Mouse (Mus musculus) heart, postnatal 36 days (tissue): Measurements from ENCODE around the gene Trim47. TPM values are rescaled to one million over a fixed set of nuclear protein-coding genes. Genes with fewer than 3 reads are reported as not detected.

Experiments
- DNase-seq, 2 experiments: peaks; one replicate each; pipeline ENCODE4 v3.0.0; 2021 to 2022
- intact Hi-C: fragments of 180-260 bp; cut with DNase I; formaldehyde crosslinking; loops from one replicate; pipeline ENCODE4 v1.15.1; 2025
- total RNA-seq, 2 experiments: library from RNA; stranded (reverse); gene quantifications; 2 replicates each; pipeline ENCODE4 v1.2.3; 2021

Gene Trim47
- 10 to 100 TPM; 25.2 to 34.2 TPM for total RNA-seq

DNA sequence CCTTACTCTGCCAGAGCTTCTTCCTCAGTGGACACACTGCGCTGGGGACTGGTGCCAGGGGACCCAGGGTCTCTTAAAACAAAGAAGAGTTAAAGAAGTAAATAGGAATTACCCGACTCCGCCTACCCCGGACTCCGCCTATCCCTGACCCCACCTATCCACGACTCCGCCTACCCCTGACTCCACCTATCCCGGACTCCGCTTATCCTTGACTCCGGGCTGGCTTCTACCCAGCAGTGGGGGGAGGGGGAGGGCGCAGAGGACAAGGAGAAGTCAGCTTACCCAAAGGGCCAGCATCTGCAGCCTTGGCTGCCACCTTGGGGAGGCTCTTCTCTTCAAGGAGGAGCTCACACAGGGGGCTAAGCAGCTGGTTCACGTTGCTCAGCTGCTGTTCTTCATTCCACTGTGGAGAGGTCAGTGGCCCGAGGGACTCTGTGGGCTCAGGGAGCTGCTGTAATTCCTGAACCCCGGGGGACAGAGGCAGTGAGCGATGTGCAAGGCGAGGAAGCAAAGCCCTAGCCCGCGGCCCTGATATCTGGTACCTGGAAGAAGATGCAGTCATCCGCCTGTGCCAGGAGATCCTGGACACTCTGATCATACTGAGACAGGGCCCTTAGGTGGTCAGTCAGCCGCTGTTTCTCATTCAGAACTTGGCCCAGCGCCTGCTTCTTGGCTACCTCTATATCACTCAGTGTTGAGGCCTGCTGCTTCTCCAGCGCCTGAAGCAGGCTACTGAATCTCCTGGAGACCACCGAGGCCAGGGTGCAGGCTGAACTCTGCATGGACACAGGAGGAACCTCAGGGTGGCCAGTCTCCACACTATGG, at the start of gene Trim47:
Gene Trim47 (minus strand): TSS at position 55 of the 825 bp plus-strand sequence.
- intact Hi-C loops, result no loop called here
- peak; percentile 69 to 76 for DNase-seq

DNA sequence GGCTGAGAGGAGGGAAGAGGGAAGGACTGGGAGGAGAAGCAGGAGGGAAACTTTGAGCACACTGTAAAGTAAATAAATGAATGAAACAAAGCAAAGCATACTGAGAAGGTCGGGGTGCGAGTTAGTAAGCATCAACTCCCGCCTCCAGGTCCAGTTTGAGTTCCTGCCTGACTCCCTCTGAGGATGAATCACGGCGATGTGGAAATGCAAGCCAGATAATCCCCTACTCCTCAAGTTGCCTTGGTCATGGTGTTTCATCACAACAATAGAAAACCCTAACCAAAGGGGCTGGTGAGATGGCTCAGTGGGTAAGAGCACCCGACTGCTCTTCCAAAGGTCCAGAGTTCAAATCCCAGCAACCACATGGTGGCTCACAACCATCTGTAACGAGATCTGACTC, 49.0 kb upstream of the Trim47 start:
- intact Hi-C loops, result no loop called here

DNA sequence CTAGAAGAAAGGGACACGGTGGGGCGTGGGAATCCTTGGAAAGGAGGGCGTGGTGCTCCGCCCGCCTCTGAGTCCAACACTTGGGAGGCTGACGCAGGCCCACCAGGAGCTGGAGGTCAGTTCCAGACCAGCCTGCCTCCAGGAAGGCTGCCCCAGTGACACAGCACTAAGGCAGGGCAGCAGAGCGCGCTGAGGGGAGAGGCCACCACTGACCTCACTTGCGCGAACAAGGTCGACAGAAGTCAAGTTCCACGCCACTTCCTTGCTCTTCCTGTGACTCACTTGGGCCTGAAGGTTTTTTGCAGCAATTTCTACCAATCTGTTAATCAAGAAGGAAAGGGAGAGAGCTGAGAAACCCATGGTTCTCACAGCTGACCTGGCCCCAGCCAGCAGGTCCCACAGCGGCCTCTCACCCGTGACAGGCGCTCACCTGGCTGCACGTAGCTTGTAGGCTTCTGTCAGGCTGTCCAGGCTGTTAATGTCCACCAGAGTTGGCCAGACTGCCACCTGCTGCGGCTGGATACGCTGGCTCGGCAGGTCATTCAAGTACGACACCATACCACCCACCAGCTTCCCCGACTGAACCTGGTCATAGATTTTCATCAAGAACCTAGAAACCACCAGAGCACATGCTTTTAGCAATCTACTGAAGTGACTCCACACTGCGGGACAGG, 47.9 kb upstream of the Trim47 start:
- DNase-seq, result no peak
- intact Hi-C loops, result no loop called here

More for the DNA sequence above, 49.0 kb upstream of the Trim47 start:
- no peak for DNase-seq

DNA sequence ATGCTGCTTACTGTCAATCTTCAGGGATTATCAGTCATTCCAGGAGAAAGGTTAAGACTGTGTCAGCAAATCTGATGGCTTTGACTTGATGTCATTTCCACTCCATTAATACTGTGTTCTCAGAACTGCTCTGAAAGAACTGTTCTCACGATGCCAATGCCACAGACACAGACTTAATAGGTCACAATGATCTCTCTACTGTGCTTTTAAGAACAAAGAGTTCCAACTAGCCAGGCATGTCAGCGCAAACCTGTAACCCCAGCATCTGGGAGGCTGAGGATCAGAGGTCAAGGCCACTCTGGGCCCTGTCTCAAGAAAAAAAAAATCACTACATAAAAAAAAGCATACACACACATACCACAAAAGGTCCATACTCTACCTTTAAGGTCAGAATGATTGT, 44.9 kb upstream of the Trim47 start:
- intact Hi-C loops, result no loop called here

DNA sequence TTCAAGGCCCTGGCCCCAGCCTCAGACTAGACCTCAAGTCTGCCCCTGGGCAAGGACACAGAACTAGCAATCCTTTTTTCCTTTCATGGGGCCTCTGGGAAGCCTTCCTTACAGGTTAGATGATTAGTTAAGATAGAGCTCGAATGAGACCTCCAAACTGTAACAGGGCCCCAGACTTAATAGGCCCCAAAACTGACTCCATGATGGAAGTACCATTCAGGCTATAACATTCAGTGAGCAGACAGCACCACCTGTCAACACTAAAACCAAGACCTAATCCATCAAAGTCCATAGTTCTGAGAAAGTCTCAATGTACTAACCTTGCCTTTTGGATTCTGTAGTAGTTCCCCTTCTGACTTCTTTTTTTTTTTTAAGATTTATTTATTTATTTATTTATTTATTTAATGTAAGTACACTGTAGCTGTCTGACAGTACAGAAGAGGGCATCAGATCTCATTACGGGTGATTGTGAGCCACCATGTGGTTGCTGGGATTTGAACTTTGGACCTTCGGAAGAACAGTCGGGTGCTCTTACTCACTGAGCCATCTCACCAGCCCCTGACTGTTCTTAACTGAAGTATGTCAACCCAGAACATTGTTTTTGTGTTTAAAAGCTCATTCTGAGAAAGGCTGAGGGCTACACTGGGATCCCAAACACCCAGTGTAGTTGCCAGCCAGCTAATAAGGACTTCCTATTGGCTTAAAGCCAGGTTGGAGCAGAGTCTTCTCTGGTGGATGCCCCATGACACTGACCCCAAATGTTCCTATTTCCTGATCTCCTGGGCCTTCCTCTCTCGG, 43.2 kb upstream of the Trim47 start:
- intact Hi-C loops, result no loop called here
- DNase-seq, result no peak

More for the DNA sequence above, 44.9 kb upstream of the Trim47 start:
- no peak for DNase-seq

DNA sequence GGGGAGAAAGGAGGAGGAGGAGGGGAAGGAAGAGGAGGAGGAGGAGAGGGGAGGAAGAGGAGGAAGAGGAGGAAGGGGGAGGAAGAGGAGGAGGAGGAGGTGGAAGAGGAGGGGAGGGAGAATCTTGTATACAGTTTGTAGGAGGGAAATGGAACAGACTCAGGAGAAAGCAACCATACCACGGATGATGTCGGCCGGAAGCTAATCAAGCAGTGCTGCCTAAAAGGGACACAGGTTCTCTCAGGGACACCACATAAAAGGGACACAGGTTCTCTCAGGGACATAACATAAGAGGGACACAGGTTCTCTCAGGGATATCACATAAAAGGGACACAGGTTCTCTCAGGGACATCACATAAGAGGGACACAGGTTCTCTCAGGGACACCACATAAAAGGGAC, 42.2 kb upstream of the Trim47 start:
- no peak for DNase-seq
- intact Hi-C loops, result loop anchor here (2.0 to 5.0 kb wide), 2 partner anchors 26 to 103 kb away; partner anchors contain the start of gene Srp68

DNA sequence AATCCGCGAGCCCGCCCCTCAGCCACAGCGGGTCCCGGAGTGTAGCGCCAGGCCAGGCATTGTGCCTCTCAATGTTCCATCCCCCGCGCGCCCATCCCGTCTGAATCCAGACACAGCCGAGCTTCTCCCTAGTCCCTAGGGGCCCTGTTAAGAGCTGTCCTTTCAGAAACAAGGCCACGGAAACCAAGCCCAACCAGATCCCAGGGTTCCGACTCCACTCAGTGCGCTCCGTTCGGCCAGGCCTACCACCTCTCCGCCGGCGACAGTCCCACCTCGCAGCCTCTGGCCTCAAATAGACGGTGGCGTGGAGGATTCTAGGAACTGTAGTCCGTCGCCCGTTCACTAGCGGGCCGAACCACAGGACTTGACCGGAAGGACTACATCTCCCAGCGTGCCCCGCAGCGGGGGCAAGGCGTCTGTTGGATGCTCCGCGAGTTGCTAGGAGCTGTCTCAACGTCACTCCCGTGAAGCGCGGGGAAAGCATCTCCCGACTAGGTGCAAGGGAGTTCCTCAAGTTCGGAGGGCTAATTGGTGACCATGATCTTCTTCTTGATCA, 41.0 kb upstream of the Trim47 start, which contains the start of gene Fbf1:
Gene Fbf1 (minus strand): TSS at position 283 of the 556 bp plus-strand sequence.
- intact Hi-C loops, result loop anchor here (2.0 to 5.0 kb wide), 2 partner anchors 27 to 104 kb away; partner anchors contain the start of gene Srp68
- peak; percentile 90 to 92 for DNase-seq

DNA sequence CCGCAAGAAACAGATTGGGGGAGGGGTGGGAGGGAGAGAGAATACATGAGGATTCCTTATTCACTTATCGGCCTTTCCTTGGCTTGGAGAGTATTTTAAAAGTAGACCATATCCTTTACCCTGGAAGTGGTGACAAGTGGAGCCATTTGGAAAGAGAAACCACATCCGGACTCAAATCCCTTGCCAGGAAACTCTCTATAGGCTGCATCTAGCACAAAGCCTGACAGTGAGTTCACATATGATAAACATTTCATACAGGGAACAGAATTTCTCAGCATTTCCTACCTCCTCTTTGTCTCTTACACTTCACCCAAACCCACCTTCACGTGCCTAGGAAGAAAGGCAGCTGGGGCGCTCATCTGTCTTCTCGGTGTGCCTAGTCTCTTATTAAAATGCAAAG, 40.2 kb upstream of the Trim47 start:
- intact Hi-C loops, result loop anchor here (5.0 kb wide), 1 partner anchor 105 kb away; the partner anchor contains the start of gene Srp68
- no peak for DNase-seq

DNA sequence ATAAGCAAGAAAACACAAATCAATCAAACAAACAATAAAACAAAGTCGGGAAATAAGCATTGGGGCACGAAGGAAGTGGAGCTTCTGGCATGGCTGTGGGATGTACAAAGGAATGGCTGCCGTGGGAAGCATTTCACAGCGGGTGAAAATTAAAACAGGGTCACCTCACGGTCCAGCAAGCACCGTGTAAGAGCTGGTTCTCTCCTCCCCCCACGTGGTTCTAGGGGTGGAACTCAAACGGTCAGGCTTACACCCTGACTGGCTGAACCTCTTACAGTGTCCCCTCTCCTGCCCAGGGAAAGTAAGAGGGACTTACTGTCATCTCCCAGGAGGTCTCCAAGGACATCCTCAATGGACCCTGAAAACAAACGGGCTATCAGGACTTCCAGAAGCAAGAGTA, 36.0 kb upstream of the Trim47 start:
- DNase-seq, result no peak
- intact Hi-C loops, result no loop called here

DNA sequence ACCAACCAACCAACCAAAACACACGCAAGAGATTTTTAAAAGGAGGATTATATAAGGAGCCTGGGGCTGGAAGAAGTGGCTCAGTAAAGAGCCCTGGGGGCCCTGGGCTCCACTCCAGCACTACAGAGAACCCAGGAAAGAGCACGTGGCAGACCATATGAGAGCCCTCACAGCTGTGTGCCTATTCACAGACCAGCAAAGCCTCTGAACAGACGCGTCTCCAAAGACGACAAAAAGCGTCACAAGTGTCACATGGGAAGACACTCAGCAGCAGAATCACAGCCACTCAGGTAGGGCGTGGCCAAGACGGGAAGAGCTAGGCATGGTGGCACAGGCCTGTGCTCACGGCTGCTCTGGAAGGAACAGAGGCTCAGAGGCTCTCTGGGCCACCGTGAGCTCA, 35.1 kb upstream of the Trim47 start:
- intact Hi-C loops, result no loop called here
- DNase-seq, result no peak

DNA sequence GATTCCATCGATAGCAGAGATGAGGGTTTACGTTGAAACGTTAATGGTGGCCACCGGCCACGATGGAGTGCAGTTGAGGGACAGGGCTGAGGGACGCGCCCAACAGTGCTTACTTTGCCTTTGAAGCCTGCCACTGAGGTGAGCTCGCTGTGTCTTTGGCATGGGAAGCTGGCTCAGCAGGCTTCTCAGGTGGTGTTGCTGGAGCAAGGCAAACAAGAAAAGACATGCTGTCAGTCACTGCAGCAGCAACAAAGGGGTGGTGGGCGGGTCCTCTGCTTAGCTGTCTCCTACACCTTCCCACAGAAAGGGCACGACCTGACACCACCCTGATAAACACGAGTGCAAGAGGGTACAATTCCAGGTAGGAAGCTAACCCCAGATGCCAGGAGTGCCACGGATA, 34.3 kb upstream of the Trim47 start:
- no peak for DNase-seq
- intact Hi-C loops, result no loop called here

DNA sequence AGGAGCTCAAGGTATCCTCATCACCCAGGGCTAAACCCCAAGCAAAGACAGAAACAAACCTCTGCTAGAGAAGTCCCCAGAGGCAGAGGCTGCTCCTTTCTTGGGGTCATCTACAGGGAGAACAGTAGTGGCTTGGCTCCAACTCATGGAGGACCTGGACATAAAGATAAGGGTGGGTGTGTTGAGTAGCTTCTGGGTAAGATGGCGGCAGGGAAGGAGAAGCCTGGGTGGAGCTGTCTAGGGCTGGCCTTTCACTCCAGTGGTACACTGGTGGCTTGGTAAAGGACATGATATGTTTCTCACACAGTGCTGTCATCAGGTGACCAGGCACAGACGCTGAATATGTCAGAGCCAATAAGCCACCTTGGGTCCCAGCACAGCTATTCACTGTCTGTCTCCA, 23.9 kb upstream of the Trim47 start:
- intact Hi-C loops, result no loop called here
- DNase-seq, result no peak

DNA sequence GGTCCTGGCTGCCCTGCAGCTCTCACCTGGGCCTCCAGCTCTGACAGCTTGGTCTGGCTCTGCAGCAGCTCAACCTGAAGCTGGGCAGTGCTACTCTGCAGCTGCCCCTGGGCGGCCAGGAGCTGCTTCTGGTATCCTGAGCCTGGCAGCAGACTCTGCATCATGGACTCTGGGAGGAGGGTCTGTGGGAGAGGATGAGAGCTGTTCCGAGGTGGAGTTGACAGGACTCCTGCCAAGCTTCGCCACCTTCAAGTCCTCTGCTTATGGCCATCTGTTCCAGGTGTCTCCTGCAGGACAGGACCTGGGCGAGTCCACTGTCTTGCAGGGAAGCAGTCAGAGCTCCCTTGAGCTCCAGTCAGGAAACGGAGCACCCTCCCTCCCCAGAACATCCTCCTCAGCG, 22.3 kb upstream of the Trim47 start:
- DNase-seq, result no peak
- intact Hi-C loops, result loop anchor here (5.0 kb wide), 1 partner anchor 313 kb away; no protein-coding TSS in a partner anchor

DNA sequence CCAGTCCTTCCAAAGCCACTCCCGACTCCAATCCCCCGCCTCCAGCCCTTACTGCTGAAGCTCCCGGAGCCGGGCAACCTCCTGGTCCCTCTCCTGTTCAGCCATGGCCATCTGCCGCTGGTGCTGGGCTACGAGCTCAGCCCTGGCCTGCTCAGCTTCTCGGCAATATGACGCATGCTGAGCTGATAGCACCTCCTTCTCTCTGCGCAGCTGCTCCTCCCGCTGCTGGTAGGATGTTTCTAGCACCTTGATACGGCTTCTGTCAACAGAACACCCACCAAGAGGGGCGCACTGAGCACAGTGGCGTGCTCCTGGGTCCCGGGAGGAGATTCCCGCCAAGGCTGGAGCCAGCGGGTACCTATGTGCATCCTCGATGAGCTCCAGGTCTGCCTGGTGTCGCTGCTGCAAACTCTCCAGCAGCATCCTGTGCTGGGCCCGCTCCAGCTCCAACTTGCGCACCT, 21.8 kb upstream of the Trim47 start:
- DNase-seq, result no peak
- intact Hi-C loops, result loop anchor here (5.0 kb wide), 1 partner anchor 314 kb away; no protein-coding TSS in a partner anchor

DNA sequence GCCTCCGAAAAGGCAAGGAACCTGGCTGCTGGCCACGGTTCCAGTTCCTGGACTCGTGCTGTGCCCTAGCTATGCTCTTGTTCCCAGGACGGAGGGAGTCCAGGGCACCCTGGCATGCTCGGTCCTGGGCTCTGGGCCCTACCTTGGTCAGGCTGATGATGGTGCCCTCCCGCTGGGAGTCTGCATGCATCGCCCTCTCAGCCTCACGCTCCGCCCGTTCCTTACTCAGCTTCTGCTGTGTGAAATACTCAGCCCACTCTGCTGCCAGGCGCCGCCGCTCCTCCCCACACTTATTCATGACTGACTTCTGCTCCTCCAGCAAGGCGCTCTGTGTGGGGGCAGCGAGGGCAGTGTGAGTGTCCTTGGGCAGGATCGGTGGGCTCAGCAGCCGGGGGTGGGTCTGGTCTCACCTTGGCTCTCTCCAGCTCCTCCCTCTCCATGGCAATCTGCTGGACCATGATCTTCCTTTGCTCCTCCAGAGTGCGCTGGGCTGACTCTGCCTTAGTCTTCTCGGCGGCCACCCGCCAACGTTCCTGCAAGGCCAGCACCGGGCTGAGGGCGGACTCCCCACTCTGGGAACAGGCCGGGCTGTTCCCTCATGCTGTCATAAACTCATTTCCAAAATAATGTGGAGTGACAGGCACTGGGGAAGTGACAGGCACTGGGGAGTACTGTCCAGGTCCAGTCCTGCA, 19.4 kb upstream of the Trim47 start:
- DNase-seq, result no peak
- intact Hi-C loops, result loop anchor here (5.0 kb wide), 1 partner anchor 316 kb away; no protein-coding TSS in a partner anchor

DNA sequence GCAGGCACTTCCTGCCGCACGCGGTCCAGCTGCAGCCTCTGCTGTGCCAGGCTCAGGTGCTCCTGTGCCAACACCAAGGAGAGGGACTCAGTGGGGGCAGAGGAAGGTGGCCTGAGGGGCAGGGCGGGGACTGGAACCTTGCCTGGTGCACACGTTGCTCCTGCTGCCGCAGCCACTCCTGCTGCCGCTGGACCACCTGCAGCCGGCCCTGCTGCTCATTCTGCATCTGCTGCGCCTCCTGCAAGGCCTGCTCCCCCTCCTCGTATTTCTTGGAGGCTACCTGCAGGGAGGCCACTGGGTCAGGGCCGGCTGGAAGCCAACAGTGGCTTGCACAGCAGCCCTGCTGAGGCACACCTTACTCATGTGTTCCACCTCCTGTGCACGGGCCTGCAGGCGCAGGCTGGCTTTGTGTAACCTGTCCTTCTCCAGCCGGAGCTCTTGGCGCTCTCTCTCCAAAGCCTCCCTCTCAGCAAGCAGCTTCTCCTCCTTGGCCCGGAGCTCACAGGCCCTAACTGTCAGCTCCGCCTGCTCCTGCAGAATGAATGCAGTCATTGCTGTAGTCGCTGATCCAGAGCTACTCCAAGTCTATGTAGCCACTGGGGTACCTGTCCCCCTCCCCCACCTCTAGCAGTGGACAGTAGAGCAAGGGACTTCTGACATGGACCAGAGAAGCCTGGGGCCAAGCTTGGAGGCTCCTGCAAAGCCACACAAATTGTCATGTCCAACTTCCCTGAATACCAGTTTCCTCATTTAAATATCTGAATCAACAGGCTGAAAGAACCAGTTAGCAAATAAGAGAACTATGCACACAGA, 18.7 kb upstream of the Trim47 start:
- intact Hi-C loops, result loop anchor here (5.0 kb wide), 1 partner anchor 317 kb away; no protein-coding TSS in a partner anchor
- no peak for DNase-seq

DNA sequence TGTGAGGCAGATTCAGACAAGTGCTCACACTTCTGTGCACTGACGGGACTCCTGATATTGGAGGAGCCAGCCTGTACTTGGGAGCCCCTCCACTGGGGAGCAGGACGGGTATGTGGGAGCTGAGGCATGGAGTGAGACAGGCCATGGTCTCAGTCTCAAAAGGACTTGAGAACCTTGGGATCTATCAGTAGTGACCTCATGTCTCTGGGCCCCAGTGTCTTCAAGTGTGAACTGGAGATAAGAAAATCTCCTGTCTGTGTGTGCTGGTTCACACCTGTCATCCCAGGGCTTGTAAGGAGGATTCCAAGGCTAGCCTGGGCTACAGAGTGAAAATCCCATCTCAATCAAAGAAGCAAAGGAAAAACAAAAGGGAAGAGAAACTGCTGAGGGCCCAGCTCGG, 16.5 kb upstream of the Trim47 start:
- intact Hi-C loops, result no loop called here
- no peak for DNase-seq

DNA sequence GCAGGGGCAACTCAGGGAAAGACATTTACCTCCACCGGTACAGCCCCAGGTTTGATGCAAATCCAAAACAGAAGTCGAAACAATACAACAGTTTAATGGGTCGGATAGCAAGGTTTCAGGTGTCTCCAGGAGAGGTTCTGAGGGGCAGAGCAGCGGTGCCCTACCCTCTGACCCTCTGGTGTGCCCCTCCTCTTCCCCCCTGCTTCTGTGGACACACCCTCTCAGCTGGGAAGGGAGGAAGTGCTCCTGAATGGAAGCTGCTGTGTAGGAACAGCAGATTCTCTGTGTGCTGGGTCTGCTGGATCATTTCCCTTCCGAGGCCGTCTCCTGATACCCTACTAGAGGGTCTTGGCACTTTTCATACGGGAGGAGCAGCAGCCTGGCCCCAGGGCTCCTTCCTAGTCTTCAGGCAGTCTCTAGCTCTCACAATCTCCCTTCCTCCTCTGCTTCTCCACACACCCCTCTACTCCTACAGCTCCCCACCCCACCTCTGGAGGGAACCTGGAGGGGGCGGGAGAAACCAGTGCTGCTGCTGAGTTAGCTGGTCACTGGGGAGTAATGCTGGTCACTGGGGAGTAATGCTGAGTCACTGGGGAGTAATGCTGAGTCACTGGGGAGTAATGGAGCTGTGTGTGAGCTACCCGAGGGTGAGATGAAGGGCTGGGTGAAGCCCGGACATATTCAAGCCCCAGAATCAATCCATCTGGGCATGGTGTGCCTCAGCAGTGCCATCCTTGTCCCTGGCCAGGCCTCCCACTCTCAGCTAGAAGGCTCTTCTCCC, 15.4 kb upstream of the Trim47 start:
- intact Hi-C loops, result no loop called here
- DNase-seq, result no peak
